Mouse (Mus musculus): ENCODE data around the gene Krba1. TPM values are rescaled to one million over a fixed set of nuclear protein-coding genes. Genes with fewer than 3 reads are reported as not detected.
A peak's percentile ranks its signal among the peaks of the same experiment; 100 is the strongest.

Krba1 gene
- polyA plus RNA-seq, 1 experiment from 2014 or later, result 15.4 TPM

- peaks cover 41% of the 10 kb centered on the region for H3K36me3 ChIP-seq
- peak overlapping the region; percentile 88 for H3K4me3 ChIP-seq
- peak overlapping the region; percentile 94 for H3K27ac ChIP-seq (replicated peaks)
- H3K4me2 ChIP-seq, result peak overlapping the region; percentile 92
- peak; percentile 80 for ATAC-seq (ENCODE audit: extremely low read depth, insufficient number of reproducible peaks, low FRiP score, low TSS enrichment)
- WGBS, result 4% methylated on average over 19 of the region's 19 CpGs
- H3K9ac ChIP-seq, result peak overlapping the region; percentile 95
- peaks cover 13% of the 10 kb centered on the region for H3K27me3 ChIP-seq (replicated peaks)
- H3K4me1 ChIP-seq, result peaks cover 57% of the 10 kb centered on the region
- no peaks in the 10 kb centered on the region for H3K9me3 ChIP-seq
Observed at GRCm38 (mm10) chr6:48443592-48444309, 48.4 kb downstream of the Krba1 start.

- Histone ChIP-seq H3K4me2 (peak overlapping the region; percentile 92), H3K9me3 (no peaks in the 10 kb centered on the region), H3K4me1 (peaks cover 49% of the 10 kb centered on the region), H3K4me3 (peak overlapping the region; percentile 88), H3K9ac (peak overlapping the region; percentile 95), H3K36me3 (peaks cover 33% of the 10 kb centered on the region), H3K27ac (replicated peaks) (peak overlapping the region; percentile 94), H3K27me3 (replicated peaks) (peaks cover 5% of the 10 kb centered on the region)
- peak; percentile 48; the same call in 1 of the 2 replicates for ATAC-seq (ENCODE audit: extremely low read depth, insufficient number of reproducible peaks, low FRiP score, low TSS enrichment)
- under 1% methylated on average over 28 of the region's 34 CpGs for WGBS
Observed at GRCm38 (mm10) chr6:48444310-48445180, 49.2 kb downstream of the Krba1 start.

- 1% methylated on average over 65 of the region's 65 CpGs for WGBS
- ATAC-seq (ENCODE audit: extremely low read depth, insufficient number of reproducible peaks, low FRiP score, low TSS enrichment), result no peak
- H3K27ac ChIP-seq (replicated peaks), result peak within 1 kb of the TSS; percentile 94
- H3K4me2 ChIP-seq, result peak within 1 kb of the TSS; percentile 92
- no peaks in the 10 kb centered on the region; the same call in 1 of the 2 replicates for H3K27me3 ChIP-seq (replicated peaks)
- no peaks in the 10 kb centered on the region for H3K9me3 ChIP-seq
- H3K4me1 ChIP-seq, result peaks cover 40% of the 10 kb centered on the region
- H3K36me3 ChIP-seq, result peaks cover 24% of the 10 kb centered on the region
- peak within 1 kb of the TSS; percentile 95 for H3K9ac ChIP-seq
- peak within 1 kb of the TSS; percentile 88 for H3K4me3 ChIP-seq
Observed at GRCm38 (mm10) chr6:48445181-48446101, 50.1 kb downstream of the Krba1 start, which contains the start of gene Zfp467. Zfp467 (minus strand) TSS chr6:48445825.

- Histone ChIP-seq H3K36me3 (peaks cover 17% of the 10 kb centered on the region), H3K9me3 (no peaks in the 10 kb centered on the region), H3K27ac (replicated peaks) (peak overlapping the region; percentile 94), H3K4me3 (peak overlapping the region; percentile 88), H3K4me2 (peak overlapping the region; percentile 92), H3K4me1 (peaks cover 32% of the 10 kb centered on the region), H3K9ac (peak overlapping the region; percentile 95), H3K27me3 (replicated peaks) (no peaks in the 10 kb centered on the region; the same call in 1 of the 2 replicates)
- no peak for ATAC-seq (ENCODE audit: extremely low read depth, insufficient number of reproducible peaks, low FRiP score, low TSS enrichment)
- 35% methylated on average over 3 of the region's 3 CpGs for WGBS
Observed at GRCm38 (mm10) chr6:48446256-48446655, 50.9 kb downstream of the Krba1 start.

- peaks cover 27% of the 10 kb centered on the region for H3K4me1 ChIP-seq
- H3K27me3 ChIP-seq (replicated peaks), result no peaks in the 10 kb centered on the region; the same call in 1 of the 2 replicates
- H3K27ac ChIP-seq (replicated peaks), result peak overlapping the region; percentile 94; the same call in 1 of the 2 replicates
- 79% methylated on average over 3 of the region's 3 CpGs for WGBS
- H3K9me3 ChIP-seq, result no peaks in the 10 kb centered on the region
- no peak overlapping the region for H3K9ac ChIP-seq
- 0 out of 2 replicates have a peak overlapping the region, but pooled peaks have one; percentile 92 for H3K4me2 ChIP-seq
- H3K4me3 ChIP-seq, result no peak overlapping the region
- ATAC-seq (ENCODE audit: extremely low read depth, insufficient number of reproducible peaks, low FRiP score, low TSS enrichment), result no peak
- H3K36me3 ChIP-seq, result peaks cover 11% of the 10 kb centered on the region
Observed at GRCm38 (mm10) chr6:48446896-48447295, 51.5 kb downstream of the Krba1 start.

- WGBS, result 67% methylated on average over 1 of the region's 1 CpGs
- peaks cover 23% of the 10 kb centered on the region for H3K4me1 ChIP-seq
- no peak within 1 kb of the TSS for H3K9ac ChIP-seq
- no peak within 1 kb of the TSS for H3K4me3 ChIP-seq
- no peaks in the 10 kb centered on the region for H3K9me3 ChIP-seq
- H3K4me2 ChIP-seq, result no peak within 1 kb of the TSS
- H3K27ac ChIP-seq (replicated peaks), result peak within 1 kb of the TSS; percentile 25; the same call in 1 of the 2 replicates
- no peaks in the 10 kb centered on the region; the same call in 1 of the 2 replicates for H3K27me3 ChIP-seq (replicated peaks)
- peaks cover under 1% of the 10 kb centered on the region; the same call in 1 of the 2 replicates for H3K36me3 ChIP-seq
- ATAC-seq (ENCODE audit: extremely low read depth, insufficient number of reproducible peaks, low FRiP score, low TSS enrichment), result no peak
Observed at GRCm38 (mm10) chr6:48447929-48448328, 52.5 kb downstream of the Krba1 start, which contains the start of gene Sspo. Sspo (plus strand) TSS chr6:48448229.

- H3K36me3 ChIP-seq, result no peaks in the 10 kb centered on the region
- H3K9ac ChIP-seq, result no peak overlapping the region
- 47% methylated on average over 7 of the region's 7 CpGs for WGBS
- peaks cover 18% of the 10 kb centered on the region for H3K4me1 ChIP-seq
- H3K4me3 ChIP-seq, result no peak overlapping the region
- no peak for ATAC-seq (ENCODE audit: extremely low read depth, insufficient number of reproducible peaks, low FRiP score, low TSS enrichment)
- H3K27me3 ChIP-seq (replicated peaks), result no peaks in the 10 kb centered on the region; the same call in 1 of the 2 replicates
- no peaks in the 10 kb centered on the region for H3K9me3 ChIP-seq
- H3K4me2 ChIP-seq, result no peak overlapping the region
- peak overlapping the region; percentile 25; the same call in 1 of the 2 replicates for H3K27ac ChIP-seq (replicated peaks)
Observed at GRCm38 (mm10) chr6:48448527-48448926, 53.1 kb downstream of the Krba1 start.

GRCm38 (mm10) chr6:48452151-48452550, 56.8 kb downstream of the Krba1 start:
- Histone ChIP-seq H3K27me3 (replicated peaks) (no peaks in the 10 kb centered on the region; the same call in 1 of the 2 replicates), H3K4me2 (no peak overlapping the region), H3K9ac (no peak overlapping the region), H3K27ac (replicated peaks) (no peak overlapping the region), H3K9me3 (no peaks in the 10 kb centered on the region), H3K36me3 (no peaks in the 10 kb centered on the region), H3K4me3 (no peak overlapping the region), H3K4me1 (peaks cover 2% of the 10 kb centered on the region; the same call in 1 of the 2 replicates)
- WGBS, result 61% methylated on average over 1 of the region's 1 CpGs
- ATAC-seq (ENCODE audit: extremely low read depth, insufficient number of reproducible peaks, low FRiP score, low TSS enrichment), result no peak

GRCm38 (mm10) chr6:48452771-48453170, 57.4 kb downstream of the Krba1 start:
- Histone ChIP-seq H3K9me3 (no peaks in the 10 kb centered on the region), H3K4me2 (no peak overlapping the region), H3K27ac (replicated peaks) (no peak overlapping the region), H3K4me1 (no peaks in the 10 kb centered on the region), H3K9ac (no peak overlapping the region), H3K4me3 (no peak overlapping the region), H3K27me3 (replicated peaks) (no peaks in the 10 kb centered on the region; the same call in 1 of the 2 replicates), H3K36me3 (no peaks in the 10 kb centered on the region)
- WGBS, result 78% methylated on average over 3 of the region's 3 CpGs
- ATAC-seq (ENCODE audit: extremely low read depth, insufficient number of reproducible peaks, low FRiP score, low TSS enrichment), result no peak

GRCm38 (mm10) chr6:48464966-48465679, 69.7 kb downstream of the Krba1 start:
- Histone ChIP-seq H3K36me3 (no peaks in the 10 kb centered on the region), H3K4me3 (no peak overlapping the region), H3K27me3 (replicated peaks) (peaks cover 8% of the 10 kb centered on the region; the same call in 1 of the 2 replicates), H3K27ac (replicated peaks) (no peak overlapping the region), H3K4me2 (no peak overlapping the region), H3K9ac (no peak overlapping the region), H3K9me3 (no peaks in the 10 kb centered on the region), H3K4me1 (no peaks in the 10 kb centered on the region)
- 77% methylated on average over 13 of the region's 13 CpGs for WGBS
- ATAC-seq (ENCODE audit: extremely low read depth, insufficient number of reproducible peaks, low FRiP score, low TSS enrichment), result no peak

Data from heart, embryonic 13.5 days (tissue).